In the genomic region with DNA sequence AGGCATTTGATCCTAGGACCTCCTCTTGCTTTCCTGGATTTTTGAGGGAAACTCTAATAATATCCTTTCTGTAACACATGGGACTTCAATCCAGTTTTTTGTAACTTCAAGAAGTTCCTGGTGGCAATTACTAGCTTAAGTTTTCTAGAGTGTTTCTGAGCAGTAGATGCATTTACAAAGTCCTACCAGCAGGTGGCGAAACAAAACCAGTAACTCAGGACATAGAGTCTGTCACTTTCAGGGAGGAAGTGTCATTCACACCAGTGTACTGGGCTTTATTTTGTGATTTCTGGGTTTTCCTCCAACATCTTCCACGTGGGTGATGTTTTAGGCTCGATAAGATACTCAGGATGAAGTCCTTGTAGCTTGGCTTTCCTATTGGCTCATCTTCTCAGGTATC, we compare ENCODE assay signal across 8 mouse cellular contexts.
DNase-seq lines count a peak whose midpoint lies in the region; ATAC-seq and TF ChIP-seq lines count a peak whose summit lies in the region.
"Had no signal": no experiment of that assay in that cellular context is flagged by ENCODE, and none has a peak within 500 bp of the region (broad histone marks: within the 10 kb centered on the region; RNA-seq: fewer than 3 reads in every experiment).

No protein-coding gene starts in this region.

- peak; percentile 45 for DNase-seq in kidney, adult 2 months
- DNase-seq in CD8-positive naive resting alpha-beta T cell, adult 2 months (ENCODE audit: low read depth in 2 of 2, low spot score in 2 of 2): peak; percentile 14 to 41
- DNase-seq in Patski (ENCODE audit: low read depth, low spot score): no peak
- DNase-seq in embryonic facial prominence, embryonic 11.5 days (ENCODE audit: low spot score): peak; percentile 73
- DNase-seq in left cerebral cortex, postnatal 36 days (ENCODE audit: low spot score in 2 of 2): peak; percentile 15 to 24
- DNase-seq in splenic B cell, adult 2 months (ENCODE audit: low read depth, low spot score): peak; percentile 64

- H3K4me2 ChIP-seq in kidney, embryonic 15.5 days: no peak overlapping the region
- no peak overlapping the region for H3K4me2 ChIP-seq in embryonic facial prominence, embryonic 11.5 days (ENCODE audit: low read depth, low read length)

- H3K4me1 ChIP-seq in kidney, adult 2 months (ENCODE audit: control insufficient read depth, insufficient read depth, low read length): no peaks in the 10 kb centered on the region
- H3K4me1 ChIP-seq in kidney, embryonic 15.5 days: no peaks in the 10 kb centered on the region
- H3K4me1 ChIP-seq in embryonic facial prominence, embryonic 11.5 days (ENCODE audit: control insufficient read depth, insufficient read depth, low read length): no peaks in the 10 kb centered on the region
- H3K4me1 ChIP-seq: megakaryocyte, embryonic 14.5 days had no signal

- H3K4me3 ChIP-seq in kidney, adult 2 months (ENCODE audit: insufficient read depth, low read depth, low read length): no peak overlapping the region
- no peak overlapping the region for H3K4me3 ChIP-seq in kidney, embryonic 15.5 days (replicated peaks)
- no peak overlapping the region for H3K4me3 ChIP-seq in embryonic facial prominence, embryonic 11.5 days (ENCODE audit: low read depth, low read length)
- H3K4me3 ChIP-seq: megakaryocyte, embryonic 14.5 days had no signal

- in situ Hi-C loops in Patski (cut with MboI; ENCODE audit: low pct_unique_long_range_greater_than_20kb): no loop called here

- intact Hi-C loops in left cerebral cortex, postnatal 36 days (cut with DNase I): loop anchor here (10.0 kb wide), 1 partner anchor 1363 kb away; no protein-coding TSS in a partner anchor

- POLR2A ChIA-PET in Patski (lab: Charles Lee): interaction anchor here (1.1 kb wide), 1 partner anchor 17 kb away, joined by 4 read pairs; no protein-coding TSS in a partner anchor

- no peak for TF ChIP-seq POLR2A in kidney, adult 2 months (IDR thresholded peaks at IDR 0.05; ENCODE audit: low read depth, low read length)

- H3K27me3 ChIP-seq in kidney, adult 2 months (replicated peaks; ENCODE audit: control insufficient read depth, insufficient read depth, low read length): no peaks in the 10 kb centered on the region
- no peaks in the 10 kb centered on the region for H3K27me3 ChIP-seq in kidney, embryonic 15.5 days
- H3K27me3 ChIP-seq in Patski: no peaks in the 10 kb centered on the region
- H3K27me3 ChIP-seq in embryonic facial prominence, embryonic 11.5 days (ENCODE audit: control insufficient read depth, insufficient read depth, low read length): no peaks in the 10 kb centered on the region
- no peaks in the 10 kb centered on the region for H3K27me3 ChIP-seq in splenic B cell, adult 2 months (ENCODE audit: control insufficient read depth, insufficient read depth, low read length, poor library complexity, severe bottlenecking)

- TF ChIP-seq CTCF in kidney, adult 2 months (conservative IDR thresholded peaks at IDR 0.05; ENCODE audit: insufficient read depth, insufficient read length, low read depth, low read length): peak; percentile 27; the same call in 1 of the 2 replicates
- TF ChIP-seq CTCF in Patski (IDR thresholded peaks at IDR 0.05): peak; percentile 63

- H3K36me3 ChIP-seq in kidney, adult 2 months (ENCODE audit: control insufficient read depth, insufficient read depth, low read length): no peaks in the 10 kb centered on the region
- H3K36me3 ChIP-seq in kidney, embryonic 15.5 days: no peaks in the 10 kb centered on the region
- no peaks in the 10 kb centered on the region for H3K36me3 ChIP-seq in embryonic facial prominence, embryonic 11.5 days (replicated peaks; ENCODE audit: control insufficient read depth, insufficient read depth, low read depth, low read length)
- no peaks in the 10 kb centered on the region for H3K36me3 ChIP-seq in splenic B cell, adult 2 months (ENCODE audit: control insufficient read depth, insufficient read depth, low read length, poor library complexity, severe bottlenecking)

- H3K27ac ChIP-seq in kidney, adult 2 months (ENCODE audit: insufficient read depth, low read depth, low read length): no peak overlapping the region
- no peak overlapping the region for H3K27ac ChIP-seq in kidney, embryonic 15.5 days
- no peak overlapping the region for H3K27ac ChIP-seq in embryonic facial prominence, embryonic 11.5 days (replicated peaks; ENCODE audit: low read depth, low read length)

- no peaks in the 10 kb centered on the region for H3K9me3 ChIP-seq in kidney, embryonic 15.5 days (replicated peaks)
- H3K9me3 ChIP-seq in embryonic facial prominence, embryonic 11.5 days (replicated peaks; ENCODE audit: control insufficient read depth, low read length): no peaks in the 10 kb centered on the region

- no peak overlapping the region for H3K9ac ChIP-seq in kidney, embryonic 15.5 days
- no peak overlapping the region for H3K9ac ChIP-seq in embryonic facial prominence, embryonic 11.5 days (replicated peaks; ENCODE audit: low read length)

- CTCF ChIA-PET in Patski (lab: Charles Lee): interaction anchor here (0.7 to 2.2 kb wide), 5 partner anchors 9 to 151 kb away, joined by 3 to 9 read pairs (median 3); no protein-coding TSS in a partner anchor

- no peak for ATAC-seq in kidney, embryonic 15.5 days (replicated peaks; ENCODE audit: low FRiP score)
- ATAC-seq in Patski: no peak
- ATAC-seq in embryonic facial prominence, embryonic 11.5 days (replicated peaks; ENCODE audit: insufficient number of reproducible peaks, low FRiP score, low TSS enrichment, low read depth): no peak

- 17% methylated on average over 3 of the region's 3 CpGs for WGBS in kidney, adult 2 months
- 9% methylated on average over 3 of the region's 3 CpGs for WGBS in kidney, embryonic 15.5 days
- 8% methylated on average over 3 of the region's 3 CpGs for WGBS in embryonic facial prominence, embryonic 11.5 days
